Mouse (Mus musculus): ENCODE data around the gene AC109138.7.

DNA sequence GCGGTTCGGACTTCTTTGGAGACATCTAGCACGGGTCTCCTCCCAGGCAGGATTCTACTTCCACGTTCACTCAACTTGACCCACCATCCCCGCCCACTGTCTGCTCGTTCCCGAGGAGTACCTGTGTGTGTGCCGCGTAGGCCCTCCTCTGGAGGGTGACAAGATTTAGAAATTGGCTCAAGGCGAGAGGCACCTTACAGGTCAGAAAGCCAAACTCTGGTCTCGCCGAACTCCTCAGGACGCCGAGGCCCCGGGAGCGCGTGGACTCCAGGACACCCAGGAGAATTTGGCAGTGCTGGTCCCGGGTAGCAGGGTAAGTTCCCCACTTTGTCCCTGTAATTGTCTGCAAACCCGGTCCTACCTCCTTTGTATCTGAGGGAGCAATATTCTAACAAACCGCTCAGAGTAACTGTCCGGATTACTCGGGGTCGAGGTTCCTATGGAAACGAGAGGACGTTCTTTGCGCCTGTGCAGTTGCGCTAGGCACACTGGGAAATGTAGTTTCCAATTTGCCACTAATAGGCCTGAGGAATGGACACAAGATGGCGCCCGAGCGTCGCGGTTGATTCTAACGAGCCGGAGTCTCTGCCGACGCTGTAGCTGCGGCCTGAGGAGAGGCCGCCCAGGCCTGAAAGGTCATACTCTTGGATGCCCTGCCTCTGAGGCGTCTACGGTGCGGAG lies 43.2 kb downstream of the AC109138.7 start:
- TF ChIP-seq CTCF (IDR thresholded peaks at IDR 0.05; ENCODE audit: extremely low read depth, insufficient read depth, low read length) (peak; percentile 90), POLR2A (IDR thresholded peaks at IDR 0.05; ENCODE audit: extremely low read depth, insufficient read depth, low read length) (peak; percentile 68; the same call in 1 of the 2 replicates)

Measured in cortical plate, adult 2 months (tissue).